Mouse (Mus musculus): ENCODE data around the gene Tas2r126.

GRCm38 (mm10) chr6:42405134-42405533 lies 29.2 kb upstream of the Tas2r126 start, which contains the start of gene Tas2r135:
- TF ChIP-seq POLR2A (IDR thresholded peaks at IDR 0.05; ENCODE audit: control insufficient read depth in 1 of 2, insufficient read depth in 1 of 2, low read depth in 1 of 2, low read length in 2 of 2, poor library complexity in 1 of 2) (no peak), MAZ (IDR thresholded peaks at IDR 0.05; ENCODE audit: low read depth, low read length) (no peak), EP300 (IDR thresholded peaks at IDR 0.05; ENCODE audit: low read depth in 1 of 2, low read length in 2 of 2) (no peak), MAX (IDR thresholded peaks at IDR 0.05; ENCODE audit: low read length) (no peak), HCFC1 (IDR thresholded peaks at IDR 0.05; ENCODE audit: low read depth, low read length) (no peak), RAD21 (IDR thresholded peaks at IDR 0.05; ENCODE audit: low read depth, low read length) (no peak), NRF1 (IDR thresholded peaks at IDR 0.05; ENCODE audit: insufficient read depth, low read depth, low read length, poor library complexity, severe bottlenecking) (no peak), CTCF (IDR thresholded peaks at IDR 0.05 in 2 of 3, conservative IDR thresholded peaks at IDR 0.05 in 1 of 3; ENCODE audit: control insufficient read depth in 1 of 3, insufficient read depth in 1 of 3, low read depth in 2 of 3, low read length in 3 of 3, poor library complexity in 1 of 3, severe bottlenecking in 1 of 3) (no peak), KAT2A (conservative IDR thresholded peaks at IDR 0.05; ENCODE audit: low read depth, low read length) (no peak), TAL1 (IDR thresholded peaks at IDR 0.05; ENCODE audit: low read length) (no peak), MYC (IDR thresholded peaks at IDR 0.05; ENCODE audit: low read depth, low read length) (no peak), ELF1 (IDR thresholded peaks at IDR 0.05; ENCODE audit: low read depth, low read length) (no peak), USF2 (IDR thresholded peaks at IDR 0.05; ENCODE audit: borderline replicate concordance in 1 of 2, insufficient read depth in 1 of 2, low read depth in 1 of 2, low read length in 2 of 2) (no peak), RCOR1 (IDR thresholded peaks at IDR 0.05; ENCODE audit: low read depth, low read length) (no peak)

All from MEL (cell line).